Mouse (Mus musculus) kidney, postnatal 10 days (tissue): ENCODE measurements around the gene Fam120a.

ENCODE experiments used
- DNase-seq: peaks from one replicate; pipeline ENCODE4 v3.0.0; 2021; ENCODE audit warnings: mixed read lengths

Gene Fam120a

GRCm38 (mm10) chr13:48967956-48968749 lies at the start of gene Fam120a:
Fam120a (minus strand) TSS chr13:48968017.
- peak; percentile 90 for DNase-seq

- no peak for DNase-seq
These were observed 49.6 kb upstream of the Fam120a start for GRCm38 (mm10) chr13:49017375-49017774.

- DNase-seq = peak; percentile 61
These were observed 48.5 kb upstream of the Fam120a start for GRCm38 (mm10) chr13:49016311-49016761.

GRCm38 (mm10) chr13:49015366-49016306 lies 47.8 kb upstream of the Fam120a start:
- DNase-seq = peak; percentile 31

- DNase-seq = no peak
These were observed 45.5 kb upstream of the Fam120a start for GRCm38 (mm10) chr13:49013206-49013794.

- DNase-seq = peak; percentile 30
These were observed 33.9 kb upstream of the Fam120a start for GRCm38 (mm10) chr13:49001691-49002090.

GRCm38 (mm10) chr13:48998591-48998990 lies 30.8 kb upstream of the Fam120a start:
- DNase-seq = peak; percentile 79

- no peak for DNase-seq
These were observed 28.9 kb upstream of the Fam120a start for GRCm38 (mm10) chr13:48996731-48997130.

GRCm38 (mm10) chr13:48994903-48995302 lies 27.1 kb upstream of the Fam120a start:
- DNase-seq = no peak

GRCm38 (mm10) chr13:48992914-48993313 lies 25.1 kb upstream of the Fam120a start:
- DNase-seq = no peak

- DNase-seq = no peak
These were observed 22.3 kb upstream of the Fam120a start for GRCm38 (mm10) chr13:48990138-48990537.

- DNase-seq = peak; percentile 45
These were observed 14.8 kb upstream of the Fam120a start for GRCm38 (mm10) chr13:48982482-48983098.

- DNase-seq = no peak
These were observed 11.3 kb upstream of the Fam120a start for GRCm38 (mm10) chr13:48979069-48979468.

- DNase-seq = peak; percentile 53
These were observed 10.0 kb upstream of the Fam120a start for GRCm38 (mm10) chr13:48977858-48978257.

GRCm38 (mm10) chr13:48974699-48975098 lies 6.9 kb upstream of the Fam120a start:
- no peak for DNase-seq

GRCm38 (mm10) chr13:48974266-48974665 lies 6.4 kb upstream of the Fam120a start:
- DNase-seq = no peak

- DNase-seq = no peak
These were observed 5.4 kb upstream of the Fam120a start for GRCm38 (mm10) chr13:48973231-48973630.

GRCm38 (mm10) chr13:48971033-48971432 lies 3.2 kb upstream of the Fam120a start:
- peak; percentile 75 for DNase-seq

- DNase-seq = no peak
These were observed 2.7 kb upstream of the Fam120a start for GRCm38 (mm10) chr13:48970566-48970965.

GRCm38 (mm10) chr13:48968750-48969088 lies 902 bp upstream of the Fam120a start:
- DNase-seq = no peak

GRCm38 (mm10) chr13:48966851-48967821 lies 681 bp downstream of the Fam120a start:
- peak; percentile 72 for DNase-seq
